Mouse (Mus musculus) layer of hippocampus, adult 9-10 months (tissue): ENCODE results near the gene Tha1.
A peak's percentile ranks its signal among the peaks of the same experiment; 100 is the strongest.

ENCODE experiments used
- DNase-seq: peaks from one replicate; pipeline ENCODE4 v3.0.0; 2022; ENCODE audit warnings: low spot score

The Tha1 gene

DNA sequence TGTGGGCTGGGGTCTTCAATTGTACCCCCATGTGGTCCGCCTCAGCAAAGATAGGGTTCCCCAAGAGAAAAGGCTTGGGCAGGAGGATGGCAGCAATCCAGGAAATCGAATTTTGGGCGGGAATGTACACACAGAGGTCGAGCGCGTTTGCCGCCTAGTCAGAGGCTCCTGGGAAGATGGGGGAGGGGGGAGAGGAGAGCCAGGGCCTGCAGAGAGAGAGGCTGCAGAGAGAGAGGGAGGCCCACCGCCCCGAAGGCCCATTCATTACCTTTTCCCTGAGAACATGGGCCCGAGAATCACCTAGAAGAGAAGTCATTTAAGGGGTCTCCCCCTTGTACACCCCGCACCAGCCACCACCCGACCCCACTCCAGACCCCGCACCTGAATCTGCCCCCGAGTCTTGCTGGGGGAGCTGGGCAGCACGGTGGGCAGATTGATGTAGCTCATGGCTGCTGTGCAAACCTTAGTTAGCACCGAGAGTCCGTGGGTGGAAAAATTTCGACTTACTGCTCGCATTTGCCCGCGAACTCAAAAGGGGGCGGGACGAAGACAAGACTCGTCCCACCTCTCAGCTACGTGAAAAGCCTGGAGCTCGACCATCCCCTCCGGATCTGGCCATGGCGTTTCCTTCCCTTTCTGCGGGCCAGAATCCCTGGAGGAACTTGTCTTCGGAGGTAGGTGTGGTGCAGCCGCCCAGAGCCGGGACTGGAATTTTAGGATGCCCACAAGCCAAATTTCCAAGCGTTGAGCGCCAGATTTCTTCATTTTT lies 47.8 kb downstream of the Tha1 start, which contains the start of the genes Afmid and Tk1:
Afmid (plus strand) TSS at position 592 of the 769 bp plus-strand sequence.
Tk1 (minus strand) TSS at position 760 of the 769 bp plus-strand sequence.
- no peak for DNase-seq

DNA sequence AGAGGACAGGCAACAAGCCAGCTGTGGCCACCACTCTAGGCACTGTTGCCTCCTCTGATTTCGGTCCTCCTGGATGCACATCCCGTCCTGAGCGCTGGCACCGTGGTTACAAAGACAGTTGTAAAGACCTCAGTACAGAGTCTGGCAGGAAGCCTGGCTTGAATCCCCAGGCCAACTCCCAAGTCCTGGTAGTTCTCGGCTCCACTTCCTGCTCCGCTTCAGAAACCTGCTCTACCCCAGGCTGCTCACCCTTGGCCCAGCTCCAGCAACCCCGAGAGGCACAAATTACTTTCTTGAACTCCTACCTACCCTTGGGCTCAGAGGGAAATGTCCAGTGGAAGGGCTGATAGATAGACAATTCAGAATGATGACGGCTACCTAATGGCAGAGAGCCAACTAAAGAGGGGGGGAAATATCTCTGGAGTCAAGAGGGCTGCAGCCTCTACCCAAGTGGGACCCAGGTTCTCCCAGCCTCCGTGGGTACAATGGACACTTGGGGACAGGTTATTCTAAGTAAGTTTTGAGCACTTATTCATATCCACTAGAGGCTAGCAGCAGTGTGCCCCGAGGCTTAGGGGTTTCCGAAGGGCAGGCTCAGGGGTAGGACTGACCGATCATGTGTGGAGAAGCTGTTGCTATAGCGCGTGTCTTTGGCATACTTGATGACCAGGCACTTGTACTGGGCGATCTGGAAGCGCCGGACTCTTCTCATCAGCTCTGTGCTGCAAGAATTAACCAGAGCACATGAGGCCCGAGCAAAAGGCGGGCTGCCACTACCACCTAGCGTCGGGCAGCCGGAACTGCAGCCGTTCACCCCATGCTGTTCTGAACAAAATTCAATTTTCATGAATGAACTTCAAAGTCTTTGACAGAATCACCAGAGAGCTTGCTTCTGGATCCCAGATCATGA lies 49.0 kb downstream of the Tha1 start:
- peak; percentile 63 for DNase-seq

- no peak for DNase-seq
These were observed 49.9 kb downstream of the Tha1 start for GRCm38 (mm10) chr11:117823411-117823810.

DNA sequence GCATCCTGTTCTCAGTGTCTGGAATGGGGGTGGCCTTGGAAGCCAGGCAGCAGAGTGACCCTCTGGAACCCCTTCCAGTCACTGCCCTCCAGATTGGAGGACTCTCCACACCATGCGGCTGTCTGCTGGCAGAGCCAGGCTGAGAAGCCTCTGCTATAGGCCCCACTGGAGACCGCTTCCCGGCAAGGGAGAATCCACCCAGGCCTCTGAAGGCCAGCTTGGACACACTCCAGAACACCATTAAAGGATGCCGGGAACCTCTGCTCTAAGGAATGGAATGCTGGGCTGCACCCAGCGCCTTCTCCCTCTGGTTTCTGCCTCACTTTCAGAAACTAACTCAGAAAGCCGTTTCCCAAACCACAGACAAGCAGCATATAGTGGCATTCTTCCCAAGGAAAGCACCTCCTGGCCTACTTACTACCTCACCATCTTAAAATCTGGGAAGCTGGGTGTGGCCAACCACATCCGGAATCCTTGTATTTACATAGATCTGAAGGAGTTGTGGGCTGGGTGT lies 50.5 kb downstream of the Tha1 start:
- DNase-seq: no peak

DNA sequence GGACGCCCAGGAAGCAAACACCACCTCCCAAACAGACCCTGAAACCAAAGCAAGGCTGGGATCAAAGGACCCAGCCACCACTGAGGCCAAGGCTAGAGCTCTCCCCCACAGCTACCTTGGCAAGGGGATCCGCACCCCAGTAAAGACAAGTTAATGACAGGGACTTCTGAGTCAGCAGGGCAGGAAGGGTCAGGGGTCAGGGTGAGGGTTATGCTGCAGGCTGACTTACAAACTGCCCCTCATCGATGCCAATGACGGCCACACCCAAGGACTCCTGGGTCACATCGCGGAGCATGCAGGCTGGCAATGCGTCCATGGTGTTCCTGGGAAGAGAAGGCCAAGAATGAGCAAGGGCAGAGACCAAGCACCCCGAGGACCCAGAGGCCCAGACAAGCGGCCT lies 51.4 kb downstream of the Tha1 start:
- no peak for DNase-seq

- no peak for DNase-seq
These were observed 53.1 kb downstream of the Tha1 start for GRCm38 (mm10) chr11:117820173-117820572.

GRCm38 (mm10) chr11:117819095-117819494 lies 54.2 kb downstream of the Tha1 start:
- no peak for DNase-seq
